Mouse (Mus musculus) hindbrain, embryonic 12.5 days (tissue): Measurements from ENCODE around the gene Ifngr1. TPM values are rescaled to one million over a fixed set of nuclear protein-coding genes. Genes with fewer than 3 reads are reported as not detected.

Experiments used
- ATAC-seq: fragments of 200-750 bp; cut with Nextera tagmentation; 2 replicates; pipeline ENCODE4 v1.8.0; 2017; ENCODE audit warnings: moderate TSS enrichment; ENCODE audit not compliant: low FRiP score
- H3K27ac ChIP-seq: fragments of 300-500 bp; sonication (generic); 2 replicates; pipeline ENCODE4 v1.5.1; 2016; ENCODE audit warnings: mild to moderate bottlenecking
- H3K27me3 ChIP-seq: fragments of 300-500 bp; sonication (generic); 2 replicates; pipeline ENCODE4 v1.6.1; 2016; ENCODE audit warnings: mild to moderate bottlenecking
- H3K36me3 ChIP-seq: fragments of 300-500 bp; sonication (generic); 2 replicates; pipeline ENCODE4 v1.6.1; 2016; ENCODE audit warnings: mild to moderate bottlenecking
- H3K4me1 ChIP-seq: fragments of 300-500 bp; sonication (generic); 2 replicates; pipeline ENCODE4 v1.6.1; 2016
- H3K4me2 ChIP-seq: fragments of 300-500 bp; sonication (generic); replicated peaks from 2 replicates; pipeline ENCODE4 v1.6.1; 2016; ENCODE audit warnings: mild to moderate bottlenecking
- H3K4me3 ChIP-seq: fragments of 300-500 bp; sonication (generic); 2 replicates; pipeline ENCODE4 v1.5.1; 2016; ENCODE audit warnings: mild to moderate bottlenecking
- H3K9ac ChIP-seq: fragments of 300-500 bp; sonication (generic); 2 replicates; pipeline ENCODE4 v1.6.1; 2016; ENCODE audit warnings: mild to moderate bottlenecking, moderate library complexity
- H3K9me3 ChIP-seq: fragments of 300-500 bp; sonication (generic); replicated peaks from 2 replicates; pipeline ENCODE4 v1.6.1; 2016; ENCODE audit warnings: mild to moderate bottlenecking
- WGBS: fragments of 180-500 bp; shearing (Covaris S2); methylation state at CpG from one replicate; pipeline ENCODE4 v1.1.7; 2016; 5-methylcytosine and 5-hydroxymethylcytosine counted together
- polyA plus RNA-seq: library from polyadenylated mRNA; unstranded; fragments of >200 nt; fragmentation: Nextera tagmentation; extraction: Ambion mirVana; gene quantifications from 2 replicates; pipeline ENCODE4 v1.2.1, GENCODE M21; 2016

Gene Ifngr1
- polyA plus RNA-seq, 1 experiment from 2014 or later, result 30.9 TPM

- no peak overlapping the region for H3K9ac ChIP-seq
- H3K27ac ChIP-seq, result no peak overlapping the region
- H3K36me3 ChIP-seq, result no peaks in the 10 kb centered on the region
- no peak for ATAC-seq
- H3K4me1 ChIP-seq, result no peaks in the 10 kb centered on the region
- no peak overlapping the region for H3K4me3 ChIP-seq
- H3K9me3 ChIP-seq, result no peaks in the 10 kb centered on the region
- no peak overlapping the region for H3K4me2 ChIP-seq
- H3K27me3 ChIP-seq, result no peaks in the 10 kb centered on the region
- 60% methylated on average over 5 of the region's 5 CpGs for WGBS
Observed at GRCm38 (mm10) chr10:19619736-19620135, 28.0 kb downstream of the Ifngr1 start.

- no peak for ATAC-seq
Observed at GRCm38 (mm10) chr10:19621408-19622048, 29.8 kb downstream of the Ifngr1 start, which contains the start of gene Il22ra2. Gene Il22ra2 (plus strand): TSS chr10:19621998.

GRCm38 (mm10) chr10:19624617-19625016 lies 32.9 kb downstream of the Ifngr1 start:
- WGBS, result 94% methylated on average over 1 of the region's 1 CpGs
- Histone ChIP-seq H3K4me2 (no peak overlapping the region), H3K27me3 (no peaks in the 10 kb centered on the region)

More at GRCm38 (mm10) chr10:19621408-19622048, 29.8 kb downstream of the Ifngr1 start, which contains the start of gene Il22ra2:
- H3K4me1 ChIP-seq, result no peaks in the 10 kb centered on the region
- no peak within 1 kb of the TSS for H3K9ac ChIP-seq
- no peak within 1 kb of the TSS for H3K27ac ChIP-seq
- no peak within 1 kb of the TSS for H3K4me2 ChIP-seq
- H3K36me3 ChIP-seq, result no peaks in the 10 kb centered on the region
- H3K9me3 ChIP-seq, result no peaks in the 10 kb centered on the region
- no peaks in the 10 kb centered on the region for H3K27me3 ChIP-seq
- H3K4me3 ChIP-seq, result no peak within 1 kb of the TSS
- 98% methylated on average over 2 of the region's 2 CpGs for WGBS

GRCm38 (mm10) chr10:19627342-19627741 lies 35.6 kb downstream of the Ifngr1 start:
- no peaks in the 10 kb centered on the region for H3K36me3 ChIP-seq
- ATAC-seq, result no peak
- 92% methylated on average over 2 of the region's 2 CpGs for WGBS

More at GRCm38 (mm10) chr10:19624617-19625016, 32.9 kb downstream of the Ifngr1 start:
- H3K36me3 ChIP-seq, result no peaks in the 10 kb centered on the region
- H3K4me3 ChIP-seq, result no peak overlapping the region
- H3K9me3 ChIP-seq, result no peaks in the 10 kb centered on the region
- H3K27ac ChIP-seq, result no peak overlapping the region
- no peak overlapping the region for H3K9ac ChIP-seq
- ATAC-seq, result no peak
- H3K4me1 ChIP-seq, result no peaks in the 10 kb centered on the region

GRCm38 (mm10) chr10:19627748-19628147 lies 36.0 kb downstream of the Ifngr1 start:
- H3K36me3 ChIP-seq, result no peaks in the 10 kb centered on the region
- ATAC-seq, result no peak
- WGBS, result 85% methylated on average over 4 of the region's 4 CpGs

More at GRCm38 (mm10) chr10:19627342-19627741, 35.6 kb downstream of the Ifngr1 start:
- Histone ChIP-seq H3K27ac (no peak overlapping the region), H3K4me1 (no peaks in the 10 kb centered on the region), H3K9me3 (no peaks in the 10 kb centered on the region), H3K4me3 (no peak overlapping the region), H3K9ac (no peak overlapping the region), H3K4me2 (no peak overlapping the region), H3K27me3 (no peaks in the 10 kb centered on the region)

GRCm38 (mm10) chr10:19631616-19632195 lies 40.0 kb downstream of the Ifngr1 start:
- Histone ChIP-seq H3K36me3 (no peaks in the 10 kb centered on the region), H3K4me3 (no peak overlapping the region), H3K4me2 (no peak overlapping the region), H3K4me1 (no peaks in the 10 kb centered on the region), H3K27ac (no peak overlapping the region), H3K9ac (no peak overlapping the region), H3K9me3 (no peaks in the 10 kb centered on the region), H3K27me3 (no peaks in the 10 kb centered on the region)
- 81% methylated on average over 13 of the region's 13 CpGs for WGBS
- ATAC-seq, result no peak

More at GRCm38 (mm10) chr10:19627748-19628147, 36.0 kb downstream of the Ifngr1 start:
- no peaks in the 10 kb centered on the region for H3K4me1 ChIP-seq
- H3K9ac ChIP-seq, result no peak overlapping the region
- no peak overlapping the region for H3K27ac ChIP-seq
- no peaks in the 10 kb centered on the region for H3K27me3 ChIP-seq
- H3K4me2 ChIP-seq, result no peak overlapping the region
- no peak overlapping the region for H3K4me3 ChIP-seq
- no peaks in the 10 kb centered on the region for H3K9me3 ChIP-seq

- Histone ChIP-seq H3K4me1 (no peaks in the 10 kb centered on the region), H3K27ac (no peak overlapping the region), H3K27me3 (no peaks in the 10 kb centered on the region), H3K9me3 (no peaks in the 10 kb centered on the region), H3K36me3 (no peaks in the 10 kb centered on the region), H3K4me3 (no peak overlapping the region), H3K9ac (no peak overlapping the region), H3K4me2 (no peak overlapping the region)
- ATAC-seq, result no peak
- WGBS, result 94% methylated on average over 5 of the region's 5 CpGs
Observed at GRCm38 (mm10) chr10:19638851-19639250, 47.1 kb downstream of the Ifngr1 start.

GRCm38 (mm10) chr10:19639630-19640029 lies 47.9 kb downstream of the Ifngr1 start:
- Histone ChIP-seq H3K36me3 (no peaks in the 10 kb centered on the region), H3K9me3 (no peaks in the 10 kb centered on the region), H3K27ac (no peak overlapping the region), H3K27me3 (no peaks in the 10 kb centered on the region), H3K9ac (no peak overlapping the region), H3K4me3 (no peak overlapping the region), H3K4me1 (no peaks in the 10 kb centered on the region), H3K4me2 (no peak overlapping the region)
- 89% methylated on average over 1 of the region's 1 CpGs for WGBS
- no peak for ATAC-seq

GRCm38 (mm10) chr10:19645119-19645518 lies 53.4 kb downstream of the Ifngr1 start:
- WGBS, result 85% methylated on average over 2 of the region's 2 CpGs

GRCm38 (mm10) chr10:19657426-19657825 lies 65.7 kb downstream of the Ifngr1 start:
- Histone ChIP-seq H3K4me2 (no peak overlapping the region), H3K27ac (no peak overlapping the region), H3K9me3 (no peaks in the 10 kb centered on the region), H3K4me3 (no peak overlapping the region), H3K4me1 (no peaks in the 10 kb centered on the region), H3K27me3 (no peaks in the 10 kb centered on the region), H3K36me3 (no peaks in the 10 kb centered on the region), H3K9ac (no peak overlapping the region)
- 85% methylated on average over 9 of the region's 9 CpGs for WGBS
- no peak for ATAC-seq

More at GRCm38 (mm10) chr10:19645119-19645518, 53.4 kb downstream of the Ifngr1 start:
- H3K9me3 ChIP-seq, result no peaks in the 10 kb centered on the region
- H3K4me1 ChIP-seq, result no peaks in the 10 kb centered on the region
- H3K9ac ChIP-seq, result no peak overlapping the region
- ATAC-seq, result no peak
- no peaks in the 10 kb centered on the region for H3K36me3 ChIP-seq
- H3K4me3 ChIP-seq, result no peak overlapping the region
- no peak overlapping the region for H3K27ac ChIP-seq
- no peaks in the 10 kb centered on the region for H3K27me3 ChIP-seq
- no peak overlapping the region for H3K4me2 ChIP-seq
